Mouse (Mus musculus) bone marrow, adult 2 months (tissue): Measurements from ENCODE around the gene Baz1a.

ENCODE experiments used
- CTCF ChIP-seq: fragments of 200-500 bp; IDR thresholded peaks from 2 replicates; pipeline ENCODE4 v1.5.1; 2011; ENCODE audit warnings: low read length, control low read depth; ENCODE audit not compliant: control insufficient read depth, insufficient read depth
- POLR2A ChIP-seq: fragments of 200-500 bp; IDR thresholded peaks from 2 replicates; pipeline ENCODE4 v1.6.1; 2011; ENCODE audit warnings: low read depth, mild to moderate bottlenecking, control low read depth, low read length, borderline replicate concordance; ENCODE audit not compliant: control insufficient read depth

GRCm38 (mm10) chr12:54994418-54994817 is 19.7 kb downstream of the Baz1a start:
- TF ChIP-seq POLR2A (no peak), CTCF (no peak)
